Mouse (Mus musculus): Measurements from ENCODE around the gene 1700016H13Rik. TPM values are rescaled to one million over a fixed set of nuclear protein-coding genes. Genes with fewer than 3 reads are reported as not detected.

Gene 1700016H13Rik
- polyA plus RNA-seq (2015; fragmentation: Nextera tagmentation; extraction: Ambion mirVana): 1.3 and 1.5 TPM in 2 replicates

DNA sequence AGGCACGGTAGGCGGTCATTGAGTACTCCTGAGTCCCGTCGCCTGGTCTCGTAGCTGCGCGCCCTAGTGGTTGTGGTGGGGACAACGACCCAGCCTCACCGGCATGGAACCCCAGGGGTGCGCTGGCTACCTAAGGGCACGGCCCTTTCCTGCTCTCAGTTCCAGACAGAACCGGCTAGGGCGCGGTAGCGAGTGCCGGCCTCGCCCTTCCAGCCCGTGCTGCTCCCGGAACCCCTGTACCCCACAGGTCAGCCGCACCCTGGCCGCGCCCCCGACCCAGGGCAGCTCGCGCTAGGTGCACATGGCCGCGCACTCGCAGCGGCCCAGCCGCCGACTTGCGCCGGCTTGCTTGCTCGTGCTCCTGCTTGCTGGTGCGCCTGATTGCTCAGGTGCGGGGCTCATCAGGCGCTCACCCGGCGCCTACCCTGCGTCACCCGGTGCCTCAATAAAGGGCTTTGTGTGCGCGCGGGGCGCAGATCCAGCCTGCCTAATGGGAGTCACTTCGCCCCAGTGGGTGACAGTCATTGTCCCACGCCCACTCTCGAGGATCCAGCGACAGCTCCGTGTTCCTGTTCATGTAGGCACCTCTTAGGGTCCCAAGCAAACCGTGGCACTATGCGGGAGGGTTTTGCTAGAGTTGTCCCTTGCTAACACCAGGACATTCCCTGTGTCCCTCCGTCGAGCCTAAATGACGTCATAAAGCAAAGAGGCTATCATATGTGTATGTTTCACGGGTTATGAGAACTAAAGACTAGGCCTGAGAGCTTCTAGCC is at the start of gene 1700016H13Rik:
Gene 1700016H13Rik (minus strand): TSS at position 665 of the 773 bp plus-strand sequence.
- Histone ChIP-seq H3K4me1 (ENCODE audit: insufficient read depth, low read depth, low read length) (peaks cover 6% of the 10 kb centered on the region; the same call in 1 of the 2 replicates), H3K9ac (replicated peaks; ENCODE audit: low read depth) (peak within 1 kb of the TSS; percentile 66), H3K27ac (ENCODE audit: low read length) (peak within 1 kb of the TSS; percentile 66), H3K9me3 (ENCODE audit: low read length) (no peaks in the 10 kb centered on the region), H3K36me3 (ENCODE audit: insufficient read depth, low read length) (no peaks in the 10 kb centered on the region), H3K4me3 (ENCODE audit: low read depth, low read length) (peak within 1 kb of the TSS; percentile 52), H3K4me2 (replicated peaks; ENCODE audit: low read depth, low read length) (peak within 1 kb of the TSS; percentile 94), H3K27me3 (replicated peaks; ENCODE audit: insufficient read depth, low read length) (no peaks in the 10 kb centered on the region)
- DNase-seq (ENCODE audit: low spot score) (peak; percentile 77), ATAC-seq (peak; percentile 85)
- WGBS: 3% methylated on average over 44 of the region's 56 CpGs
- TF ChIP-seq EP300 (IDR thresholded peaks at IDR 0.05) (no peak), CTCF (IDR thresholded peaks at IDR 0.05) (peak; percentile 77)

GRCm38 (mm10) chr5:103705331-103705730 is 49.5 kb upstream of the 1700016H13Rik start:
- Histone ChIP-seq H3K9me3 (ENCODE audit: low read length) (no peaks in the 10 kb centered on the region), H3K27me3 (replicated peaks; ENCODE audit: insufficient read depth, low read length) (no peaks in the 10 kb centered on the region), H3K4me3 (ENCODE audit: low read depth, low read length) (no peak overlapping the region), H3K4me1 (ENCODE audit: insufficient read depth, low read depth, low read length) (no peaks in the 10 kb centered on the region), H3K27ac (ENCODE audit: low read length) (no peak overlapping the region), H3K36me3 (ENCODE audit: insufficient read depth, low read length) (no peaks in the 10 kb centered on the region), H3K4me2 (replicated peaks; ENCODE audit: low read depth, low read length) (no peak overlapping the region), H3K9ac (replicated peaks; ENCODE audit: low read depth) (no peak overlapping the region)
- DNase-seq (ENCODE audit: low spot score) (no peak), ATAC-seq (no peak)
- TF ChIP-seq EP300 (IDR thresholded peaks at IDR 0.05) (no peak), CTCF (IDR thresholded peaks at IDR 0.05) (no peak)
- WGBS: 89% methylated on average over 4 of the region's 4 CpGs

GRCm38 (mm10) chr5:103702527-103702926 is 46.7 kb upstream of the 1700016H13Rik start:
- no peaks in the 10 kb centered on the region for H3K4me1 ChIP-seq (ENCODE audit: insufficient read depth, low read depth, low read length)
- no peak overlapping the region for H3K4me3 ChIP-seq (ENCODE audit: low read depth, low read length)
- TF ChIP-seq EP300 (IDR thresholded peaks at IDR 0.05) (no peak), CTCF (IDR thresholded peaks at IDR 0.05) (no peak)
- H3K36me3 ChIP-seq (ENCODE audit: insufficient read depth, low read length): no peaks in the 10 kb centered on the region
- ATAC-seq (no peak), DNase-seq (ENCODE audit: low spot score) (no peak)
- no peaks in the 10 kb centered on the region for H3K27me3 ChIP-seq (replicated peaks; ENCODE audit: insufficient read depth, low read length)
- no peak overlapping the region for H3K4me2 ChIP-seq (replicated peaks; ENCODE audit: low read depth, low read length)
- WGBS: 58% methylated on average over 6 of the region's 6 CpGs
- no peak overlapping the region for H3K9ac ChIP-seq (replicated peaks; ENCODE audit: low read depth)
- no peak overlapping the region for H3K27ac ChIP-seq (ENCODE audit: low read length)
- H3K9me3 ChIP-seq (ENCODE audit: low read length): no peaks in the 10 kb centered on the region

DNA sequence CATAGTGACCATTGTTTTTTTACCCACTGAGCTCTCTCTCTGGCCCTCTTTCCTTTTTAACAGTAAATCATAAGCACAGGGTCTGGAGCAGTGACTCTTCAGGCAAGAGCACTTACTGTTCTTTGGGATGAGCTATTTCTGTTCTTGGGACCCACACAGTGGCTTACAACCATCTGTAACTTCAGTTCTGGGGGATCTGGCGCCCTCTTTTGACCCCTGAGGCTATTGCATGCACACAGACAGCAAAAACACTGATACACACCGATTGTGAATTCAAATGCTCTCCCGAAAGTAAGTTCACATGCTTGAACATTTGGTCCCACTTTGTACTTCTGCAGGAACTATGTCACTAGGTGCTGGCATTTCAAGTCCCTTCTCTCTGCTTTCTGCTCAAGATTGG is 45.7 kb upstream of the 1700016H13Rik start:
- no peaks in the 10 kb centered on the region for H3K36me3 ChIP-seq (ENCODE audit: insufficient read depth, low read length)
- no peak overlapping the region for H3K4me3 ChIP-seq (ENCODE audit: low read depth, low read length)
- no peaks in the 10 kb centered on the region for H3K4me1 ChIP-seq (ENCODE audit: insufficient read depth, low read depth, low read length)
- H3K9me3 ChIP-seq (ENCODE audit: low read length): no peaks in the 10 kb centered on the region
- ATAC-seq (no peak), DNase-seq (ENCODE audit: low spot score) (no peak)
- no peak overlapping the region for H3K27ac ChIP-seq (ENCODE audit: low read length)
- WGBS: 68% methylated on average over 3 of the region's 3 CpGs
- H3K27me3 ChIP-seq (replicated peaks; ENCODE audit: insufficient read depth, low read length): no peaks in the 10 kb centered on the region
- H3K9ac ChIP-seq (replicated peaks; ENCODE audit: low read depth): no peak overlapping the region
- H3K4me2 ChIP-seq (replicated peaks; ENCODE audit: low read depth, low read length): no peak overlapping the region
- TF ChIP-seq EP300 (IDR thresholded peaks at IDR 0.05) (no peak), CTCF (IDR thresholded peaks at IDR 0.05) (peak; percentile 47)

- Histone ChIP-seq H3K27ac (ENCODE audit: low read length) (no peak overlapping the region), H3K36me3 (ENCODE audit: insufficient read depth, low read length) (no peaks in the 10 kb centered on the region), H3K9ac (replicated peaks; ENCODE audit: low read depth) (no peak overlapping the region), H3K4me3 (ENCODE audit: low read depth, low read length) (no peak overlapping the region), H3K4me2 (replicated peaks; ENCODE audit: low read depth, low read length) (no peak overlapping the region), H3K9me3 (ENCODE audit: low read length) (no peaks in the 10 kb centered on the region), H3K4me1 (ENCODE audit: insufficient read depth, low read depth, low read length) (no peaks in the 10 kb centered on the region), H3K27me3 (replicated peaks; ENCODE audit: insufficient read depth, low read length) (no peaks in the 10 kb centered on the region)
- DNase-seq (ENCODE audit: low spot score) (no peak), ATAC-seq (no peak)
- WGBS: 91% methylated on average over 2 of the region's 2 CpGs
- TF ChIP-seq EP300 (IDR thresholded peaks at IDR 0.05) (no peak), CTCF (IDR thresholded peaks at IDR 0.05) (no peak)
Observed at GRCm38 (mm10) chr5:103700661-103701060, 44.9 kb upstream of the 1700016H13Rik start.

DNA sequence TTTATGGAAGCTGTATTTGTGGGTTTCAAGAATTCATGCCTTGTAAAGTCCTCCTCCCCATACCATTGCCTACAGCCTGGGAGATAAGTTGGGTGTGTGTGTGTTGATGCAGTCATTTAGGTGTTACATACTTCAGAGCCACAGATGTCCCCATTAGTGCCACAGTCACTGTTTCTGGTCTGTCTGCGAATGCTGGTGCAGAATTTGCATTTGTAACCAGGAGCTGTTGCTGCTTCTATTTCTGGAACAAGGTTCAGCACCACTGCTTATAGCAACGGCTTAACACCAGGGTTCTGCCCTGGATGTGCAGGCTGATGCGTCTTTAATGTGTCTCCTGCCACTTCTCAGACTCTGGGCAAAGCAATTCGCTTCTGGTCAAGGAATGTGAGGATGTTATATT is 43.7 kb upstream of the 1700016H13Rik start:
- TF ChIP-seq CTCF (IDR thresholded peaks at IDR 0.05) (no peak), EP300 (IDR thresholded peaks at IDR 0.05) (no peak)
- no peak overlapping the region for H3K4me2 ChIP-seq (replicated peaks; ENCODE audit: low read depth, low read length)
- no peaks in the 10 kb centered on the region for H3K27me3 ChIP-seq (replicated peaks; ENCODE audit: insufficient read depth, low read length)
- H3K9me3 ChIP-seq (ENCODE audit: low read length): no peaks in the 10 kb centered on the region
- H3K4me3 ChIP-seq (ENCODE audit: low read depth, low read length): no peak overlapping the region
- no peaks in the 10 kb centered on the region for H3K4me1 ChIP-seq (ENCODE audit: insufficient read depth, low read depth, low read length)
- WGBS: 50% methylated on average over 4 of the region's 4 CpGs
- no peak overlapping the region for H3K9ac ChIP-seq (replicated peaks; ENCODE audit: low read depth)
- no peaks in the 10 kb centered on the region for H3K36me3 ChIP-seq (ENCODE audit: insufficient read depth, low read length)
- DNase-seq (ENCODE audit: low spot score) (no peak), ATAC-seq (no peak)
- no peak overlapping the region for H3K27ac ChIP-seq (ENCODE audit: low read length)
